Mouse (Mus musculus) spleen, postnatal 10 days (tissue): ENCODE data around the gene Nr5a2.
"Not testable (repeated sequence)": the region's sequence is repeated elsewhere in the genome, so short reads cannot be mapped to it uniquely, and the experiment has no call there.

Source experiments
- DNase-seq, 2 experiments: peaks; one replicate each; pipeline ENCODE4 v3.0.0; 2021 to 2022; ENCODE audit warnings: low spot score in 2 of 2

Gene Nr5a2

DNA sequence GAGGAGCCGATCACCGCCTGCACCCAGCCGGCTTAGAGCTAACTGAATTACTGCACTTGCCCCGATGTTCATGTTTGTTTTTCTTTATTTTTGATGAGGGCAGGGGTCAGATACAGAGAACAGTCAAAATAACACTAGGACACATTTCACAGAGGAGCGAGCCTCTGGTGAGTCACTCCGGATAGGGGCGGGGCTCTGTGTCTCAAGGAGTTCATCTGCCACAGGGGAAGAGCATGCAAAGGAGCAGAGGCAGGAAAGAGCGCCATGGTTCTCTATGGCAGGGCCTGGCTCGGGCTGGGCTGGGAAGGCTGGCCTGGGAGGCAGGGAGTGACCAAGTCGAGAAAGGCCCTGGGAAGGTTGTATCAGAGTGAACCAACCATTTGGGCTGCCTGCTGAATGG lies 121.0 kb downstream of the Nr5a2 start:
- no peak for DNase-seq

GRCm38 (mm10) chr1:136832305-136833152 lies 127.7 kb downstream of the Nr5a2 start:
- no peak for DNase-seq

- no peak for DNase-seq
Measured at GRCm38 (mm10) chr1:136830992-136831391, 129.3 kb downstream of the Nr5a2 start.

GRCm38 (mm10) chr1:136829931-136830330 lies 130.3 kb downstream of the Nr5a2 start:
- no peak for DNase-seq

DNA sequence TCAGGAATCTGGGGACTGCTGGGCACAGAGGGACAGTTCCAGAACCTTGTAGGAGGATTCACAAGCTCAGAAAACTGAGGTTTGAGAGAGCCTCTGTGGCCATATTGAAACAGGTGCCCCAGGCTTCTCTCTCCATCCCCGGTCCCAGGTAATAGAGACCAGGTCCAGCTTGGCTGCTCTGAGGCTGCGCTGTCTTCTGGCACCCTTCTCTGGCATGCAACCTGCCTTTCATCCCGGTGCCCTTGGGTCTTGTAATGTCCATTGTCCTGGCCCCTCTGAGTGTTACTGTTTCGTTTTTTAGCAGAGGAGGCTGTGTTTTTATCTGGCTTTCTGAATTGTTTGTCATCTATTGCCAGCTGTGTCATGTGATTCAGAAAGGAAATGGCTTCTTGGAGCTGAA lies 136.4 kb downstream of the Nr5a2 start:
- no peak for DNase-seq

GRCm38 (mm10) chr1:136800625-136801024 lies 159.6 kb downstream of the Nr5a2 start:
- no peak for DNase-seq

GRCm38 (mm10) chr1:136796361-136797090 lies 163.7 kb downstream of the Nr5a2 start:
- no peak for DNase-seq

- not testable (repeated sequence) for DNase-seq
Measured at GRCm38 (mm10) chr1:136792957-136793883, 167.0 kb downstream of the Nr5a2 start.
